Comparison of ENCODE assay signal across 11 mouse cellular contexts in the genomic region with DNA sequence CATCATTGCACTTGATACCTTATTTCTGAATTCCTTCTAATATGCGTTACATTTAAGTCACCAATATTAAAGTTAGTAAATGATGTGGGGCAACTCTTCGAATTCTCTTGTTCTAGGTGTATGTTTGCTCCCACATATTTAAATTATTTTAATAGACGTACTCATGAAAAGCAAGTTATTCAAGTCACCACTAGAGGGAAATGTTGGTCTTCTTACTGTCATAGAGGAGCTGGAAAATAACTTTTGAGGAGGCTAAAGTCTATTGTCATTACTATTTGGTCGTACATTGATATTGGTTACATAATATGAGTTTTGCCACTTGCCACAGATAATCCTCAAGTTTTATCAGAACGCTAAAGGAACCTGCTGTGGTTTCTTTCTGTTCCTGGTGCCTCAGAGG.
DNase-seq lines count a peak whose midpoint lies in the region; ATAC-seq and TF ChIP-seq lines count a peak whose summit lies in the region.
"Had no signal": no experiment of that assay in that cellular context is flagged by ENCODE, and none has a peak within 500 bp of the region (broad histone marks: within the 10 kb centered on the region; RNA-seq: fewer than 3 reads in every experiment).

No protein-coding gene starts in this region.

- H3K27me3 ChIP-seq in cerebellum, adult 2 months (ENCODE audit: control insufficient read depth, insufficient read depth, low read length) = no peaks in the 10 kb centered on the region
- H3K27me3 ChIP-seq in MEL (ENCODE audit: control insufficient read depth in 1 of 2, insufficient read depth in 2 of 2, low read length in 2 of 2) = 0 out of 4 replicates have a peak, but pooled peaks cover 0 to 2% of the 10 kb centered on the region in 2 experiments
- peaks cover 10% of the 10 kb centered on the region; the same call in 1 of the 2 replicates for H3K27me3 ChIP-seq in limb, embryonic 14.5 days (ENCODE audit: control insufficient read depth, insufficient read depth, low read length)
- H3K27me3 ChIP-seq: neural tube, embryonic 12.5 days had no signal

- peak; percentile 30; the same call in 1 of the 2 replicates for ATAC-seq in limb, embryonic 14.5 days (ENCODE audit: low FRiP score, low read depth)
- ATAC-seq in granulocyte monocyte progenitor cell, adult 5-6 weeks (replicated peaks; ENCODE audit: poor library complexity, severe bottlenecking) = no peak

- no peaks in the 10 kb centered on the region for H3K79me2 ChIP-seq in MEL (ENCODE audit: control insufficient read depth, insufficient read depth, low read length, poor library complexity)

- no peaks in the 10 kb centered on the region for H3K9me3 ChIP-seq in MEL (replicated peaks; ENCODE audit: insufficient read depth, low read length)
- no peaks in the 10 kb centered on the region for H3K9me3 ChIP-seq in limb, embryonic 14.5 days (ENCODE audit: control insufficient read depth, low read length)
- H3K9me3 ChIP-seq: neural tube, embryonic 12.5 days had no signal

- H3K4me2 ChIP-seq in limb, embryonic 14.5 days (replicated peaks; ENCODE audit: low read depth, low read length, severe bottlenecking) = no peak overlapping the region
- H3K4me2 ChIP-seq: neural tube, embryonic 12.5 days had no signal

- no peak for TF ChIP-seq POLR2A in cerebellum, adult 2 months (IDR thresholded peaks at IDR 0.05; ENCODE audit: borderline replicate concordance, insufficient read depth, low read length)
- no peak for TF ChIP-seq POLR2A in MEL (IDR thresholded peaks at IDR 0.05; ENCODE audit: control insufficient read depth in 1 of 2, insufficient read depth in 1 of 2, low read depth in 1 of 2, low read length in 2 of 2, poor library complexity in 1 of 2)
- no peak for TF ChIP-seq POLR2A in limb, embryonic 14.5 days (IDR thresholded peaks at IDR 0.05; ENCODE audit: borderline replicate concordance, extremely low read depth, insufficient read depth, insufficient read length)

- 23% methylated on average over 5 of the region's 5 CpGs for WGBS in cerebellum, adult 2 months
- WGBS in limb, embryonic 14.5 days = 24% methylated on average over 5 of the region's 5 CpGs

- TF ChIP-seq RAD21 in MEL (IDR thresholded peaks at IDR 0.05; ENCODE audit: low read depth, low read length) = peak; percentile 90

- TF ChIP-seq CTCF in cerebellum, adult 2 months (IDR thresholded peaks at IDR 0.05; ENCODE audit: borderline replicate concordance, insufficient read depth, low read depth, low read length) = peak; percentile 39; the same call in 1 of the 2 replicates
- peak in 2 of 3 experiments; percentile 30 to 72; a peak in 3 of 6 replicates for TF ChIP-seq CTCF in MEL (IDR thresholded peaks at IDR 0.05 in 2 of 3, conservative IDR thresholded peaks at IDR 0.05 in 1 of 3; ENCODE audit: control insufficient read depth in 1 of 3, insufficient read depth in 1 of 3, low read depth in 2 of 3, low read length in 3 of 3, poor library complexity in 1 of 3, severe bottlenecking in 1 of 3)

- H3K27ac ChIP-seq in cerebellum, adult 2 months (ENCODE audit: insufficient read depth, low read length) = no peak overlapping the region
- no peak overlapping the region for H3K27ac ChIP-seq in MEL (ENCODE audit: control insufficient read depth, low read depth, low read length)
- H3K27ac ChIP-seq in limb, embryonic 14.5 days (replicated peaks; ENCODE audit: low read depth, low read length) = no peak overlapping the region
- H3K27ac ChIP-seq: neural tube, embryonic 12.5 days had no signal

- H3K9ac ChIP-seq in MEL (ENCODE audit: control insufficient read depth, low read depth, low read length, poor library complexity, severe bottlenecking) = no peak overlapping the region
- H3K9ac ChIP-seq in limb, embryonic 14.5 days (ENCODE audit: low read depth, low read length, severe bottlenecking) = no peak overlapping the region
- H3K9ac ChIP-seq: neural tube, embryonic 12.5 days had no signal

- peak in 1 of 2 experiments; percentile 28 for DNase-seq in cerebellum, adult 2 months
- no peak for DNase-seq in cerebellum, postnatal 25 days
- peak; percentile 1 for DNase-seq in kidney, postnatal 14 days
- DNase-seq in kidney, postnatal 25 days = no peak
- peak; percentile 53 for DNase-seq in MEL (ENCODE audit: low read depth, low spot score)
- DNase-seq in limb, embryonic 14.5 days (ENCODE audit: low spot score) = peak; percentile 82
- no peak for DNase-seq in natural killer cell, adult 2 months (ENCODE audit: low spot score in 2 of 2)
- DNase-seq: gastrocnemius, postnatal 36 days; layer of hippocampus, postnatal 36 days had no signal

- no peaks in the 10 kb centered on the region for H3K4me1 ChIP-seq in cerebellum, adult 2 months (ENCODE audit: control insufficient read depth, insufficient read depth, low read length)
- no peaks in the 10 kb centered on the region for H3K4me1 ChIP-seq in MEL (ENCODE audit: control insufficient read depth in 1 of 2, insufficient read depth in 2 of 2, low read length in 2 of 2)
- no peaks in the 10 kb centered on the region for H3K4me1 ChIP-seq in limb, embryonic 14.5 days (ENCODE audit: control insufficient read depth, insufficient read depth, low read length)
- H3K4me1 ChIP-seq: neural tube, embryonic 12.5 days had no signal

- no peak for TF ChIP-seq EP300 in MEL (IDR thresholded peaks at IDR 0.05; ENCODE audit: low read depth in 1 of 2, low read length in 2 of 2)

- no peaks in the 10 kb centered on the region for H3K36me3 ChIP-seq in MEL (ENCODE audit: control insufficient read depth in 1 of 2, insufficient read depth in 2 of 2, low read length in 2 of 2)
- no peaks in the 10 kb centered on the region for H3K36me3 ChIP-seq in limb, embryonic 14.5 days (ENCODE audit: control insufficient read depth, insufficient read depth, low read length)
- H3K36me3 ChIP-seq: neural tube, embryonic 12.5 days had no signal

- no peak overlapping the region for H3K4me3 ChIP-seq in cerebellum, adult 2 months (replicated peaks; ENCODE audit: insufficient read depth, low read depth, low read length)
- H3K4me3 ChIP-seq in MEL (ENCODE audit: control insufficient read depth in 1 of 2, insufficient read depth in 1 of 2, low read depth in 2 of 2, low read length in 2 of 2) = no peak overlapping the region
- H3K4me3 ChIP-seq in limb, embryonic 14.5 days (replicated peaks; ENCODE audit: low read length) = no peak overlapping the region
- H3K4me3 ChIP-seq: neural tube, embryonic 12.5 days had no signal

TF ChIP-seq in MEL, 35 proteins besides CTCF, POLR2A, EP300 and RAD21:
- TF ChIP-seq MYB (IDR thresholded peaks at IDR 0.05; ENCODE audit: low read depth, low read length) (no peak), HCFC1 (IDR thresholded peaks at IDR 0.05; ENCODE audit: low read depth, low read length) (no peak), NRF1 (IDR thresholded peaks at IDR 0.05; ENCODE audit: insufficient read depth, low read depth, low read length, poor library complexity, severe bottlenecking) (no peak), CHD1 (IDR thresholded peaks at IDR 0.05; ENCODE audit: low read depth, low read length) (no peak), MYC (IDR thresholded peaks at IDR 0.05; ENCODE audit: low read depth, low read length) (0 out of 2 replicates have a peak, but pooled peaks have one; percentile 21), SMC3 (IDR thresholded peaks at IDR 0.05; ENCODE audit: low read depth, low read length) (peak; percentile 84), CHD2 (IDR thresholded peaks at IDR 0.05; ENCODE audit: low read length) (no peak), BHLHE40 (IDR thresholded peaks at IDR 0.05; ENCODE audit: borderline replicate concordance, low read depth, low read length) (no peak), ZC3H11A (IDR thresholded peaks at IDR 0.05; ENCODE audit: low read depth, low read length) (peak; percentile 75)

Comparison
In these comparisons a context has a peak if more than half of its experiments do, and no peak if none do; other contexts are left out.
1. DNase-seq: peak in kidney, postnatal 14 days (single experiment), MEL (single experiment) and limb, embryonic 14.5 days (single experiment); none in cerebellum, postnatal 25 days (0 of 2), kidney, postnatal 25 days (0 of 2) and natural killer cell, adult 2 months (0 of 2).